Mouse (Mus musculus) neural tube, embryonic 12.5 days (tissue): ENCODE measurements around the gene Ccdc186. TPM values are rescaled to one million over a fixed set of nuclear protein-coding genes. Genes with fewer than 3 reads are reported as not detected.

Source experiments
- ATAC-seq: fragments of 200-750 bp; cut with Nextera tagmentation; 2 replicates; pipeline ENCODE4 v1.8.0; 2017; ENCODE audit warnings: low read depth, mild to moderate bottlenecking, moderate TSS enrichment, moderate library complexity; ENCODE audit not compliant: low FRiP score
- H3K27ac ChIP-seq: fragments of 300-500 bp; sonication (generic); 2 replicates; pipeline ENCODE4 v1.5.1; 2016
- H3K27me3 ChIP-seq: fragments of 300-500 bp; sonication (generic); replicated peaks from 2 replicates; pipeline ENCODE4 v1.6.1; 2016; ENCODE audit warnings: mild to moderate bottlenecking
- H3K36me3 ChIP-seq: fragments of 300-500 bp; sonication (generic); 2 replicates; pipeline ENCODE4 v1.6.1; 2016; ENCODE audit warnings: mild to moderate bottlenecking
- H3K4me1 ChIP-seq: fragments of 300-500 bp; sonication (generic); 2 replicates; pipeline ENCODE4 v1.6.1; 2016
- H3K4me2 ChIP-seq: fragments of 300-500 bp; sonication (generic); replicated peaks from 2 replicates; pipeline ENCODE4 v1.6.1; 2016; ENCODE audit warnings: mild to moderate bottlenecking
- H3K4me3 ChIP-seq: fragments of 300-500 bp; sonication (generic); 2 replicates; pipeline ENCODE4 v1.5.1; 2016
- H3K9ac ChIP-seq: fragments of 300-500 bp; sonication (generic); 2 replicates; pipeline ENCODE4 v1.6.1; 2016; ENCODE audit warnings: mild to moderate bottlenecking
- H3K9me3 ChIP-seq: fragments of 300-500 bp; sonication (generic); 2 replicates; pipeline ENCODE4 v1.6.1; 2016; ENCODE audit warnings: mild to moderate bottlenecking
- WGBS: fragments of 180-500 bp; shearing (Covaris S2); methylation state at CpG from one replicate; pipeline ENCODE4 v1.1.7; 2016; 5-methylcytosine and 5-hydroxymethylcytosine counted together
- polyA plus RNA-seq: library from polyadenylated mRNA; unstranded; fragments of >200 nt; fragmentation: Nextera tagmentation; extraction: Ambion mirVana; gene quantifications from 2 replicates; pipeline ENCODE4 v1.2.1, GENCODE M21; 2016

Gene Ccdc186
- polyA plus RNA-seq, 1 experiment from 2014 or later = 25.1 TPM

DNA sequence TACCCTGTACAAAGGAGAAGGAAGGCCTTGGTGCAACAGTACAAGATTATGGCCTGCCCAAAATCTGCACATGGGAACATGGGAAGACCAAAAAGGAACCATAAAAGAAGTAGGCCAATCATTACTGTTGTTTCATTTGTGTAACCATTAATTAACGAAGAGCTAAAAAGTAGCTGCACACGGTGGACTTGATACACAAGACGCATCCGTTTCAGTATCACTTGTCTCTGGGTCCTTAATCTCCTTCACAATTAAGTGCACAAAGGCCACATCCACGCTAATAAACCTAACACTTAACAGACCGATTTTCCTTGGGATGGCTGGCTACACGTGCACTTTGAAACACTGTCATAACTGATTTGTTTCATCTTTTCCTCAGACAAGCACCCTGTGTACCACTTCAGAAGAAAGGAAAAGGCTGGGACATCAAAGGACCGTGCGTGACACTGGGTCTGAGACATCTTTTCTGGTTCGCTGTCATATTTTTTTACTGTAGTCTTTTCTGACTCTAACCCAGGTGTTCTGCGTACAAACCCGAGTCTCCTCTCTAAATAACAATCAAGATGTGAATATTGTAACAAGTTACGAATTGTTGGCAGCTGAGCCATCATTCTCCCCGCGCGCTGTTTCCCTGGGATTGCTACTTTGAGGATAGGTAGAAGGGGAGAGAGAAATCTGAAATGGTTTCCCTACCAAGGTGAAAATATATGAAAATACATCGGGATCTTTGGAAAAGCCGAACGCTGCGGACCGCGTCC is 771 bp downstream of the Ccdc186 start:
- 8% methylated on average over 22 of the region's 22 CpGs for WGBS
- H3K4me2 ChIP-seq = peak overlapping the region; percentile 77
- H3K27ac ChIP-seq = peak overlapping the region; percentile 84; the same call in 1 of the 2 replicates
- H3K9ac ChIP-seq = peak overlapping the region; percentile 93
- peaks cover 4% of the 10 kb centered on the region for H3K27me3 ChIP-seq
- no peak for ATAC-seq
- peaks cover 32% of the 10 kb centered on the region for H3K4me1 ChIP-seq
- H3K9me3 ChIP-seq = no peaks in the 10 kb centered on the region
- peak overlapping the region; percentile 95 for H3K4me3 ChIP-seq
- H3K36me3 ChIP-seq = no peaks in the 10 kb centered on the region

DNA sequence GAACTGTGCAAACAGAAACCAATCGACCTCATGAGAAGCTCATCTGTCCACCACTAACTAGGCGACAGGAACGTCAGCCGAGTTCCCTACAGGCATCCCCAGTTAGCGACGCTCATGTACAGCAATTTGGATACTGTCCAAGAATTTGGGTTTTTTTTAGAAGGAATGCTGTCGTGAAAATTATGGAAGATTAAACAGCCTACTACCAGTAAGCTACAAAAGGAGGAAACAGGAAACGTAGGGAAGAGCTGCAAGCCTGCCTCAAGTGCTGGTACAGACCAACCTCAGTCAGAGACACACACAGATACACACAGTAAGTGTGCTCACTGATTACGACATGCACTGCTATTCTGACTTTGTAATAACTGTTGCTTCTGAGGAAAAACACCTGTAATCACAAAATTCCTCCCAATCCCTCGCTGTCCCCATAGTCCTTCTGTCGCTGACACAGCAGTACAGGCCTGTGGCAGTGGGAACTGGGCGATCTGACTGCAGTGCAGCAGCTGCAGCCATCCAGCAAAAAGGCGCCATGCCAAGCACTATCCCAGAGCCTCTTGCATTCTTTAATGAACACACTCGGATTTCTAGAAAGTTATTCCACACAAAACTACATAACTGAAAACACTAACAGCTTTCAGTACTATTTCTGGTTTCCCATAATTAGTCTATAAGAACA is 4.0 kb downstream of the Ccdc186 start:
- H3K36me3 ChIP-seq = peaks cover 3% of the 10 kb centered on the region
- no peak overlapping the region for H3K4me2 ChIP-seq
- no peak for ATAC-seq
- no peaks in the 10 kb centered on the region for H3K27me3 ChIP-seq
- H3K27ac ChIP-seq = no peak overlapping the region
- H3K4me1 ChIP-seq = peaks cover 32% of the 10 kb centered on the region
- H3K9me3 ChIP-seq = no peaks in the 10 kb centered on the region
- H3K4me3 ChIP-seq = no peak overlapping the region
- 70% methylated on average over 14 of the region's 14 CpGs for WGBS
- H3K9ac ChIP-seq = no peak overlapping the region

DNA sequence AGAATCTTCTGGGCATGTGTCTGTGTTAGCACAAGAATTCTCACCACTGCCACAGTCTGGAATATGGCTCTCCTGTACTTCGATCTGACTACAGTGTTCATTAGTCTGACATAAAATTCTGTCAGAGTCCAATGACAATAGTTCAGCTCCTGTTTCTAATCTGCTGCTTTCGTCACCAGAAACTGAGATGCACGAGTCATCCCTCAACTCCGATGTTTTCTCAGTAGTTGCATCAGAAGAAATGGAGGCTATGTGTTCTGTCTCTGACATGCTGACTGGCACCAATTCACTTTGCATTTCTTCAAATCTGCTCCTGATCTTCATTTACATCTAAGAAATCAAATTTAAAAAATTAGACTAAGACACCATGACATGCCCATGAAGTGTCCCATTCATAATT is 8.6 kb downstream of the Ccdc186 start:
- WGBS = 94% methylated on average over 4 of the region's 4 CpGs
- H3K9me3 ChIP-seq = no peaks in the 10 kb centered on the region
- peaks cover 12% of the 10 kb centered on the region; the same call in 1 of the 2 replicates for H3K4me1 ChIP-seq
- H3K36me3 ChIP-seq = peaks cover 15% of the 10 kb centered on the region
- H3K4me2 ChIP-seq = no peak overlapping the region
- H3K27me3 ChIP-seq = no peaks in the 10 kb centered on the region
- H3K27ac ChIP-seq = no peak overlapping the region
- H3K9ac ChIP-seq = no peak overlapping the region
- ATAC-seq = no peak
- H3K4me3 ChIP-seq = no peak overlapping the region

DNA sequence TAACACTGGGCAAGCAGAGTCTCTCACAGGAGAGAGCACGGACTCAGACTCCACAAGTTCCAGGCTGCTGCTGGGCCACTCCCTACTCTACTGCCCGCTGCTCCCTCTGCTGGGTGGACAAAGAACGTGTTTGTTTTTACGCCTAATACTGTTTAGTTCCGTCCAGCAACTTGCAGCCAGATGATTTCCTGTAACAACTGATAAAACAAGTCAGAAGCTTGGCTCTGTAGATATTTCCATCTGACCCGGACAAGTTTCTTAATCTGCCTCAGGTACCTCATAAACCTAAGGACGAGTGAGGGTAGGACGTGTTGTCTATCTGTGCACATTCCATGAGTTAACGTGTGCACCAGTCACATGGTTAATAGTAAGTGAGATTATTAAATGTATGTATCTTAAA is 10.4 kb downstream of the Ccdc186 start:
- Histone ChIP-seq H3K9ac (no peak overlapping the region), H3K4me3 (no peak overlapping the region)
- WGBS = 47% methylated on average over 9 of the region's 9 CpGs

DNA sequence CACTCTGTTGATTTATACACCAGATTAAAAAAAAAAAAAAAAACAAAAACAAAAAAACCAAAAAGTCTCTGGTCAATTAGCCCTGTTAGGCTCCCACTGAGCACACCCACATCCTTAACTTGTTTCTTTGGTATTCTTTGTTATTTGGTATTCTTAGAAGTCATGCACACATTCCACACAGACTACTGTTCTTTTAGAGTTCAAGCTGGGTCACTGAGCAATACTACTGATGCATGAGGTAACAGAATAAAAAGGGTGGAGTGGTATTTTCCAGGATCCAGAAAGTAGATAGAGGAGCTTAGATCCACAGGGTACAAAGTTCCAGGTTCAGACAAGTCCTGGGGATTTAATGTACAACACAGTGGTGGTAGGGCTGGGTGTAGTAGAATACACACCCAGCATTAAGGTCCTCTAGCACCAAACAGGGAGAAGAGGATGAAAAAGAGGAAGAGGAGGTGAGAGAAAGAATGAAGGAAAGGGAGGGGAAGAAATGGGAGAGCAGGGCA is 11.3 kb downstream of the Ccdc186 start:
- Histone ChIP-seq H3K9me3 (no peaks in the 10 kb centered on the region), H3K27me3 (no peaks in the 10 kb centered on the region), H3K4me3 (no peak overlapping the region), H3K4me1 (no peaks in the 10 kb centered on the region), H3K9ac (no peak overlapping the region), H3K4me2 (no peak overlapping the region), H3K36me3 (peaks cover 35% of the 10 kb centered on the region), H3K27ac (no peak overlapping the region)
- ATAC-seq = no peak

More for the DNA sequence above, 10.4 kb downstream of the Ccdc186 start:
- H3K4me1 ChIP-seq = no peaks in the 10 kb centered on the region
- no peak overlapping the region for H3K27ac ChIP-seq
- no peaks in the 10 kb centered on the region for H3K27me3 ChIP-seq
- no peaks in the 10 kb centered on the region for H3K9me3 ChIP-seq
- no peak for ATAC-seq
- no peak overlapping the region for H3K4me2 ChIP-seq
- peaks cover 31% of the 10 kb centered on the region for H3K36me3 ChIP-seq

DNA sequence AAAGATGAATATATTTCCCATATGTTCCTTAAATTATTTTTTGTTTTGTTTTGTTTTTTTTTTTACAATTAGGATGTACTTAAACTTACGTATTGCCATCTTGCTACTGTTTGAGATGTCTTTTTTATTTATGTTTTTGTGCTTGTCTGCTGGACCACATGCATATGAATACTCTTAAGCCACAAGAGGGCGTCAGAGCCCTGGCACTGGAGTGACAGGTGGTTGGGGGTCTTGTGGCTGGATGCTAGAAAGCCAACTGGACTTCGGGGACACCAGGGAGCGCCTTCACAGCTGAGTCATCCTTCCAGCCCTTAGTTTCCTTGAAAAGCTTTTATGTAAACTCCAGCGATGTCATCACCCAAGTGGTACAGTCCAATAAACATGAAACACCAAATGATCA is 13.2 kb downstream of the Ccdc186 start:
- WGBS = 58% methylated on average over 5 of the region's 5 CpGs
- no peak overlapping the region for H3K9ac ChIP-seq

DNA sequence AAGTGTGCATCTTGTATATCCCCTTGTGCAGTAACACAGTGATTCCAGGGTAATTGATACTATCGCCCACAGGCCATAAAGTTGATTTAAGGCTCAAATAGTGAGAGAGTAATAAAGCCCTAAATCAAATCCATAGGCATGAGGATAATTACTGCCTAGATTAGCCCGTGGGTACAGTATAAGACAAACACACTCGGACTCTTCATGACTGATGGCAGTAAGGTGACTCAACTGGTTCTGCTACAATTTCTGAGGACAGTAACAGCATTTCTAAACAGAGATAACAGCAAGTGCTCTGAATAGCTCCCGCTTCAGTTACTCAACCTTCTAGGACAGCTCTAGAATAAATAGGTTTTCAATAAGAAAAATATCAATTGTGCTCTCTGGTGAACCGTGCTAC is 14.9 kb downstream of the Ccdc186 start:
- Histone ChIP-seq H3K4me1 (no peaks in the 10 kb centered on the region), H3K4me3 (no peak overlapping the region), H3K4me2 (no peak overlapping the region), H3K27ac (no peak overlapping the region), H3K27me3 (no peaks in the 10 kb centered on the region), H3K9ac (no peak overlapping the region), H3K9me3 (no peaks in the 10 kb centered on the region), H3K36me3 (peaks cover 44% of the 10 kb centered on the region)
- 59% methylated on average over 5 of the region's 5 CpGs for WGBS
- ATAC-seq = no peak

More for the DNA sequence above, 13.2 kb downstream of the Ccdc186 start:
- Histone ChIP-seq H3K4me1 (no peaks in the 10 kb centered on the region), H3K9me3 (no peaks in the 10 kb centered on the region), H3K4me3 (no peak overlapping the region), H3K27ac (no peak overlapping the region), H3K27me3 (no peaks in the 10 kb centered on the region), H3K36me3 (peaks cover 45% of the 10 kb centered on the region), H3K4me2 (no peak overlapping the region)
- ATAC-seq = no peak

DNA sequence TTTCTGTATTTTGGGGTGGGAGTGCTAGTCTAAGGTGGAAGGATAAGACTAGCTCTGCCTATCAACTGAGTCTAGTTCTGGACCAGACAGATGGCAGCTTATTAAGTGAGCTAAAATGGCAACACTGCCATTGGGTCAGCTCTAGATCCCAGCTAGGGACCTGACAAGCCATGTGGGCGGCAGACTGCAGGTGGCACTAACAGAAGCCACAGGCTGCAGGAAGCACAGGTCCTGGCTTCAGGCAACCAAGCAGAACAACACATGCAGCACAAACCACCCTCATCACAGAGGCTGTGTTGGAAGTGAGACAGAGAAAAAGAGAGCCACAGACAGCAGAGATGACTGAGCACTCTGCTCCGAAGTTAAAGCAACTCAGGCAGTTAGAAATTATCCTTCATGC is 16.6 kb downstream of the Ccdc186 start:
- ATAC-seq = no peak
- no peaks in the 10 kb centered on the region for H3K4me1 ChIP-seq
- no peak overlapping the region for H3K9ac ChIP-seq
- no peaks in the 10 kb centered on the region for H3K27me3 ChIP-seq
- no peaks in the 10 kb centered on the region for H3K9me3 ChIP-seq
- H3K4me2 ChIP-seq = no peak overlapping the region
- WGBS = 93% methylated on average over 2 of the region's 2 CpGs
- no peak overlapping the region for H3K27ac ChIP-seq
- no peak overlapping the region for H3K4me3 ChIP-seq
- H3K36me3 ChIP-seq = peaks cover 58% of the 10 kb centered on the region

DNA sequence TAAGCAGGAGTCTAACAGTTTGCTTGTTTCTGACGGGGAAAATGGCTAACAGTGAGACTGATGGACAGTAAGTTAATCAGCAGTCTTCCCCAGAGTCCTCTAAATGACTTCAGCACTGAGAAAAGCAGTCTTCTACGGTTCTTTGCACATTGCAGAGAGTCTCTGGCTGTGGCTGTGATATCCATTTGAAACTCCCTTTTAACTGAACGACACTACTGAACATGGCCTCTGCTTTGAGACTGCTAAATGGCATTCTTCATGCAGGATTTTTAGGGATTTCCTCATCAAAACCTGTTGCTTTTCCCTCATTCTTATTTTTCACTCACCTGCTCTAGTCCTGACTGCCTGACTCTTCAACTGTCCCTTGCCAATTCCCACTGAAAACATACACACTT is 19.6 kb downstream of the Ccdc186 start:
- H3K9me3 ChIP-seq = no peaks in the 10 kb centered on the region
- H3K4me1 ChIP-seq = no peaks in the 10 kb centered on the region
- H3K27ac ChIP-seq = no peak overlapping the region
- no peak overlapping the region for H3K9ac ChIP-seq
- 89% methylated on average over 3 of the region's 3 CpGs for WGBS
- no peak overlapping the region for H3K4me2 ChIP-seq
- peaks cover 70% of the 10 kb centered on the region for H3K36me3 ChIP-seq
- no peaks in the 10 kb centered on the region for H3K27me3 ChIP-seq
- ATAC-seq = no peak
- no peak overlapping the region for H3K4me3 ChIP-seq

DNA sequence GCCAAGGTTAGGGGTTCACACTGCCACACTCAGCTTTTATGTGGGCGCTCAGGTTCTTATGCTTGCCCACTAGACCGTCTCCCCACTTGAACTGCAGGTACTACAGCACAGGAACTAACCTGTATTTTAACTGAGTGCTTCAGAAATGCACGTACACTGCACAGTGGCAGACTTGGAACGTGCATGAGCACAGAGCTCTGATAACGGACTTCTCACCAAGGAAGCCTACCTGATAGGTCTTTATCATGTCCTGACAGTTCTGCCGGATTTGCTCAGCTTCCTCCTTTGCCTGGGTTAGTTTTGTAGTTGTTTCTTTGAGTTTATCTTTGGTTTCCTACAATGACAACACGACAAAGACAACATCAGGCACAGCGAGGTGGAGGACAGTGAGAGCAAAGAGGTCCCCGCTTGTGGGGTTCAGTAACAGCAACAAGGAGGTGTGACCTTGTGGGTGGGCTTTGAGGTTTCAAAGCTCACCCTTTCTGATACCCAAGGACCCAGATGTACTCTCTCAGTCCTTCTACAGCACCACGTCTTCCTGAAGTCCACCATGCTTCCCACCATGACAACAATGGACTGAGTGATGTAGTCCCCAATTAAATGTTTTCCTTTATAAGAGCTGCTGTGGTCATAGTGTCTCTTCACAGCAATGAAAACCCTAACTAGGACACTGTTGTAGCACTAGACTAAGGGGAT is 20.2 kb downstream of the Ccdc186 start:
- H3K36me3 ChIP-seq = peaks cover 66% of the 10 kb centered on the region
- no peaks in the 10 kb centered on the region for H3K27me3 ChIP-seq
- no peak for ATAC-seq
- no peaks in the 10 kb centered on the region for H3K9me3 ChIP-seq
- H3K27ac ChIP-seq = no peak overlapping the region
- H3K9ac ChIP-seq = no peak overlapping the region
- H3K4me3 ChIP-seq = no peak overlapping the region
- H3K4me1 ChIP-seq = no peaks in the 10 kb centered on the region
- H3K4me2 ChIP-seq = no peak overlapping the region
- WGBS = 92% methylated on average over 10 of the region's 10 CpGs

DNA sequence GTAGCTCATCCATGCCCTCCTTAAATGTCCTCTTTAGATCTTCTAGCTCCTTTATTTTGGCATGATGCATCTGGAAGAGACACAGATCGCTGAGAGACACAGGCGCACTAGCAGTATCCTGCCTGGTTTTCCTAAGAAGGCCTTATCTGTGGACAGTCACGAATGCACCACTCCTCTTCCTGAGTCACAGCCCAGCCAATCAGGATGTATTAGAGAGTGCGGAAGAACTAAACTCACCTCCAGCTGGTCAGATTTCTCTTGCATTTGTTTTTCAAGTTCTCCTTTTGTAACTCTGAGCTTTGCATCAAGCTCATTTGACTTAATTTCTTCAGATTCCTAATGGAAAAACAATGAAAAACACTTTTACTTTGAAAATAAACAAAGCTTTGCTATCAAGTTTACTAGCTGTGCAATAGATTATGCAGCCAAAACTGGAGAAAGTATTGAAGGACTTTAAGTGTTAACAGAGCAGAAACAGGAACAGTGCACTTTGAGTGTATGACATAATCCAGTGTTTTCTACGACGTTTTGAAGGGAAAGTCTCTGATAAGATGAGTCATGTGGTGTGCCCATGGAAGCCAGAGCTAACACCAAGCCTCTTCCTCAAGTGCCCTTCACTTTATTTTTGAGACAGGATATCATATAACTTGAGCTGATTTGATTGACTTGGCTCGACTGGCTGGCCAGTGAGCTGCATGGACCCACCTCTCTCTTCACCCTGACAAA is 20.9 kb downstream of the Ccdc186 start:
- H3K9me3 ChIP-seq = no peaks in the 10 kb centered on the region
- no peaks in the 10 kb centered on the region for H3K27me3 ChIP-seq
- H3K4me2 ChIP-seq = no peak overlapping the region
- H3K36me3 ChIP-seq = peaks cover 70% of the 10 kb centered on the region
- H3K4me1 ChIP-seq = no peaks in the 10 kb centered on the region
- ATAC-seq = no peak
- H3K9ac ChIP-seq = no peak overlapping the region
- H3K27ac ChIP-seq = no peak overlapping the region
- 88% methylated on average over 7 of the region's 7 CpGs for WGBS
- no peak overlapping the region for H3K4me3 ChIP-seq

DNA sequence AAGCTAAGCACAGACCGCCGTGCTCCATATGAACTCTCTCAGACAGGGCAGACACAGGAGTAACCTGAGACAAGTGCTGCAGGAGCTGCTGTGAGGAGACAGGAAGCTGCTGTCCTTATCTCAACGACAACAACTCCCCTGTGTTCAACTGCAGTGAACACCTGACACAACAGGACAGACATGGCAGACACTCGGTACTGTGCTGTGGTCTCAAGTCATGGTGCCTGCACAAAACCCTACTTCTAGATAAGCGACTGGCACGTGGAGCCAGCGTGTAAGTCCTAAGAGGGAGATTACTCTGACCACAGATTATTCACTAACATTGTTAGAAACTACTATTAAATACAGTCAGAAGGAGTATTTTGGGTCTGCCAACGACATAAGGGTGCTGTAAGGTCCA is 21.8 kb downstream of the Ccdc186 start:
- no peak overlapping the region for H3K27ac ChIP-seq
- no peak overlapping the region for H3K4me2 ChIP-seq
- H3K9ac ChIP-seq = no peak overlapping the region
- WGBS = 88% methylated on average over 8 of the region's 8 CpGs
- no peaks in the 10 kb centered on the region for H3K4me1 ChIP-seq
- H3K36me3 ChIP-seq = peaks cover 71% of the 10 kb centered on the region
- H3K27me3 ChIP-seq = no peaks in the 10 kb centered on the region
- no peaks in the 10 kb centered on the region for H3K9me3 ChIP-seq
- no peak for ATAC-seq
- H3K4me3 ChIP-seq = no peak overlapping the region
